Mouse (Mus musculus) layer of hippocampus, adult 6 months (tissue): ENCODE measurements around the gene Fosb. TPM values are rescaled to one million over a fixed set of nuclear protein-coding genes. Genes with fewer than 3 reads are reported as not detected.

ENCODE experiments used
- long read RNA-seq, 2 experiments: library from polyadenylated mRNA; unstranded; transcript quantifications; one replicate each; pipeline ENCODE4 v2.0.0; 2019 to 2020
- polyA plus RNA-seq: library from polyadenylated mRNA; unstranded; fragments of <200 nt; fragmentation: Nextera tagmentation; gene quantifications from 2 replicates; pipeline ENCODE4 v1.2.3, GENCODE M21; 2021

Gene Fosb
- 0.60 and 0.80 TPM in 2 replicates for polyA plus RNA-seq
- long read RNA-seq, experiment 1, partial matches to known transcripts, result 1 of 1 reads
- long read RNA-seq, experiment 1, other reads (novel, unspliced or antisense), result 0 of 1 reads
- long read RNA-seq, experiment 2, partial matches to known transcripts, result 1 of 3 reads
- long read RNA-seq, experiment 2, other reads (novel, unspliced or antisense), result 2 of 3 reads

GRCm38 (mm10) chr7:19309884-19310641, at the start of gene Fosb:
Fosb (minus strand) TSS chr7:19310051.

GRCm38 (mm10) chr7:19359299-19359891, 49.5 kb upstream of the Fosb start, which contains the start of the genes Cd3eap and Ppp1r13l:
Cd3eap (minus strand) TSS chr7:19359483.
Ppp1r13l (plus strand) TSS chr7:19359749.

GRCm38 (mm10) chr7:19344237-19344847, 34.5 kb upstream of the Fosb start, which contains the start of gene Ercc1:
Ercc1 (plus strand) TSS chr7:19344778.

GRCm38 (mm10) chr7:19282385-19282784, 27.5 kb downstream of the Fosb start, which contains the start of gene Rtn2:
Rtn2 (plus strand) TSS chr7:19282624.

GRCm38 (mm10) chr7:19279581-19280114, 30.2 kb downstream of the Fosb start, which contains the start of gene Ppm1n:
Ppm1n (minus strand) TSS chr7:19280064.

GRCm38 (mm10) chr7:19271238-19272172, 38.3 kb downstream of the Fosb start, which contains the start of gene Vasp:
Vasp (minus strand) TSS chr7:19271817.

Other genes with a start within 250 kb of the Fosb start
- 22.3 and 22.4 TPM in 2 replicates for gene Dmwd, start 233.8 kb downstream of the Fosb start, polyA plus RNA-seq
- gene Dmpk, start 226.2 kb downstream of the Fosb start, polyA plus RNA-seq, result 0.72 and 1.8 TPM in 2 replicates
- 0.28 and 0.30 TPM in 2 replicates for gene Six5, start 215.5 kb downstream of the Fosb start, polyA plus RNA-seq
- gene Gm4969, start 191.7 kb downstream of the Fosb start, polyA plus RNA-seq, result 0.10 and 0.23 TPM in 2 replicates
- 7.0 and 8.7 TPM in 2 replicates for gene Fbxo46, start 190.2 kb downstream of the Fosb start, polyA plus RNA-seq
- gene Qpctl, start 160.8 kb downstream of the Fosb start, polyA plus RNA-seq, result 13.3 and 14.4 TPM in 2 replicates
- gene Snrpd2, start 160.3 kb downstream of the Fosb start, polyA plus RNA-seq, result 129 and 137 TPM in 2 replicates
- 0.13 TPM in 1 of 2 replicates, not detected in the other for gene Gipr, start 143.9 kb downstream of the Fosb start, polyA plus RNA-seq
- 6.0 and 6.1 TPM in 2 replicates for gene Eml2, start 133.6 kb downstream of the Fosb start, polyA plus RNA-seq
- 1.5 and 2.0 TPM in 2 replicates for gene Gpr4, start 97.5 kb downstream of the Fosb start, polyA plus RNA-seq
- 34.8 and 38.3 TPM in 2 replicates for gene Opa3, start 81.7 kb downstream of the Fosb start, polyA plus RNA-seq
- 1.1 and 1.2 TPM in 2 replicates for gene Vasp, start 38.2 kb downstream of the Fosb start, polyA plus RNA-seq
- 0.09 and 0.19 TPM in 2 replicates for gene Ppm1n, start 30.0 kb downstream of the Fosb start, polyA plus RNA-seq
- 20.0 and 22.4 TPM in 2 replicates for gene Rtn2, start 27.4 kb downstream of the Fosb start, polyA plus RNA-seq
- gene Ercc1, start 34.7 kb upstream of the Fosb start, polyA plus RNA-seq, result 52.8 and 71.7 TPM in 2 replicates
- 14.0 and 14.6 TPM in 2 replicates for gene Cd3eap, start 49.4 kb upstream of the Fosb start, polyA plus RNA-seq
- 0.53 and 1.9 TPM in 2 replicates for gene Ppp1r13l, start 49.7 kb upstream of the Fosb start, polyA plus RNA-seq
- 3.7 and 3.8 TPM in 2 replicates for gene Ercc2, start 72.0 kb upstream of the Fosb start, polyA plus RNA-seq
- 1.3 and 1.8 TPM in 2 replicates for gene Klc3, start 94.1 kb upstream of the Fosb start, polyA plus RNA-seq
- gene Ckm, start 94.7 kb upstream of the Fosb start, polyA plus RNA-seq, result not detected in 2 replicates
- 6.5 and 8.2 TPM in 2 replicates for gene Mark4, start 148.8 kb upstream of the Fosb start, polyA plus RNA-seq
- 0.30 and 0.44 TPM in 2 replicates for gene Exoc3l2, start 153.3 kb upstream of the Fosb start, polyA plus RNA-seq
- gene Bloc1s3, start 198.3 kb upstream of the Fosb start, polyA plus RNA-seq, result 4.2 TPM in 2 replicates
- 39.0 and 48.4 TPM in 2 replicates for gene Trappc6a, start 198.3 kb upstream of the Fosb start, polyA plus RNA-seq
- 1.1 and 1.4 TPM in 2 replicates for gene Nkpd1, start 207.8 kb upstream of the Fosb start, polyA plus RNA-seq